Mouse (Mus musculus) kidney, adult 8-10 months (tissue): ENCODE measurements at regions not wholly inside any gene's neighbourhood (a gene's known extent, or its start where the extent isn't known, plus 50 kb on each side); places are given as distances from the start of the nearest gene placed in this dataset.

Experiments
- DNase-seq, 2 experiments: peaks; one replicate each; pipeline ENCODE4 v3.0.0; 2022

- no peak for DNase-seq
Observed at GRCm38 (mm10) chr10:15592161-15592560, 874.1 kb upstream of the Gje1 start.

GRCm38 (mm10) chr10:15586081-15586480, 868.1 kb upstream of the Gje1 start:
- no peak for DNase-seq

GRCm38 (mm10) chr10:15564119-15564518, 846.1 kb upstream of the Gje1 start:
- no peak for DNase-seq

- no peak for DNase-seq
Observed at GRCm38 (mm10) chr10:15553407-15554064, 835.5 kb upstream of the Gje1 start.

GRCm38 (mm10) chr10:15541797-15542350, 823.9 kb upstream of the Gje1 start:
- no peak for DNase-seq

- DNase-seq: no peak
Observed at GRCm38 (mm10) chr10:15540780-15541426, 822.9 kb upstream of the Gje1 start.

GRCm38 (mm10) chr10:15536053-15536452, 818.0 kb upstream of the Gje1 start:
- DNase-seq: no peak

GRCm38 (mm10) chr10:15487367-15487766, 769.4 kb upstream of the Gje1 start:
- no peak for DNase-seq

GRCm38 (mm10) chr10:15443281-15443680, 725.3 kb upstream of the Gje1 start:
- no peak for DNase-seq

- DNase-seq: no peak
Observed at GRCm38 (mm10) chr10:15441216-15441615, 723.2 kb upstream of the Gje1 start.

GRCm38 (mm10) chr10:15426746-15427145, 708.7 kb upstream of the Gje1 start:
- peak in 1 of 2 experiments; percentile 0 for DNase-seq

- DNase-seq: no peak
Observed at GRCm38 (mm10) chr10:15406211-15406610, 688.2 kb upstream of the Gje1 start.

- DNase-seq: no peak
Observed at GRCm38 (mm10) chr10:15405706-15406105, 687.7 kb upstream of the Gje1 start.

GRCm38 (mm10) chr10:15399964-15400363, 682.0 kb upstream of the Gje1 start:
- DNase-seq: no peak

- no peak for DNase-seq
Observed at GRCm38 (mm10) chr10:15397114-15397513, 679.1 kb upstream of the Gje1 start.

GRCm38 (mm10) chr10:15395295-15395694, 677.3 kb upstream of the Gje1 start:
- DNase-seq: no peak

GRCm38 (mm10) chr10:15392027-15392816, 674.2 kb upstream of the Gje1 start:
- peak in 1 of 2 experiments; percentile 3 for DNase-seq

- DNase-seq: no peak
Observed at GRCm38 (mm10) chr10:15373571-15373970, 655.6 kb upstream of the Gje1 start.
